Mouse (Mus musculus) bone marrow macrophage, adult 2 months (primary cell): ENCODE data around the gene Tesk2.

ENCODE experiments used
- CTCF ChIP-seq: IDR thresholded peaks from 2 replicates; pipeline ENCODE4 v1.5.1; 2012; ENCODE audit warnings: low read depth, mild to moderate bottlenecking, low read length, moderate library complexity
- POLR2A ChIP-seq: IDR thresholded peaks from 2 replicates; pipeline ENCODE4 v1.6.1; 2012; ENCODE audit warnings: mild to moderate bottlenecking, low read depth, low read length, borderline replicate concordance

- TF ChIP-seq POLR2A (no peak), CTCF (no peak)
These were observed 13.1 kb upstream of the Tesk2 start for GRCm38 (mm10) chr4:116707666-116708065.
